Mouse (Mus musculus) stomach, postnatal 0 days (tissue): ENCODE results near the gene Tnfsf8. TPM values are rescaled to one million over a fixed set of nuclear protein-coding genes. Genes with fewer than 3 reads are reported as not detected.
A peak's percentile ranks its signal among the peaks of the same experiment; 100 is the strongest.

Source experiments
- ATAC-seq: fragments of 200-750 bp; cut with Nextera tagmentation; 2 replicates; pipeline ENCODE4 v1.8.0; 2017; ENCODE audit not compliant: low FRiP score, low TSS enrichment
- DNase-seq: peaks from one replicate; pipeline ENCODE4 v3.0.0-alpha.2; 2016; ENCODE audit warnings: low spot score
- H3K27ac ChIP-seq: fragments of 300-500 bp; sonication (generic); replicated peaks from 2 replicates; pipeline ENCODE4 v1.5.1; 2014; ENCODE audit warnings: mild to moderate bottlenecking, control low read depth
- H3K27me3 ChIP-seq: fragments of 300-500 bp; sonication (generic); 2 replicates; pipeline ENCODE4 v1.6.1; 2014; ENCODE audit warnings: low read length; ENCODE audit not compliant: control insufficient read depth, insufficient read depth
- H3K36me3 ChIP-seq: fragments of 300-500 bp; sonication (generic); 2 replicates; pipeline ENCODE4 v1.6.1; 2014; ENCODE audit warnings: low read length, mixed read lengths; ENCODE audit not compliant: control insufficient read depth, insufficient read depth
- H3K4me1 ChIP-seq: fragments of 300-500 bp; sonication (generic); replicated peaks from 2 replicates; pipeline ENCODE4 v1.6.1; 2014; ENCODE audit warnings: antibody characterized with exemption; ENCODE audit not compliant: control insufficient read depth, insufficient read depth
- H3K4me2 ChIP-seq: fragments of 300-500 bp; sonication (generic); replicated peaks from 2 replicates; pipeline ENCODE4 v1.6.1; 2014; ENCODE audit warnings: low read depth, mild to moderate bottlenecking, control low read depth, moderate library complexity
- H3K4me3 ChIP-seq: fragments of 300-500 bp; sonication (generic); 2 replicates; pipeline ENCODE4 v1.5.1; 2014; ENCODE audit warnings: low read depth, low read length, control low read depth
- H3K9ac ChIP-seq: fragments of 300-500 bp; sonication (generic); 2 replicates; pipeline ENCODE4 v1.6.1; 2014; ENCODE audit warnings: mild to moderate bottlenecking, low read length, control low read depth, mixed read lengths
- H3K9me3 ChIP-seq: fragments of 300-500 bp; sonication (generic); 2 replicates; pipeline ENCODE4 v1.6.1; 2016; ENCODE audit warnings: low read length; ENCODE audit not compliant: control insufficient read depth
- CTCF ChIP-seq: IDR thresholded peaks from 2 replicates; pipeline ENCODE4 v1.5.1; 2016; ENCODE audit warnings: antibody characterized with exemption, low read depth, mild to moderate bottlenecking, moderate library complexity
- EP300 ChIP-seq: optimal IDR thresholded peaks from 2 replicates; pipeline ENCODE3; 2016; ENCODE audit warnings: antibody characterized with exemption
- WGBS: fragments of 180-500 bp; shearing (Covaris S2); extraction: QIAGEN DNeasy Blood & Tissue Kit; methylation state at CpG from one replicate; pipeline ENCODE4 v1.1.7; 2014; 5-methylcytosine and 5-hydroxymethylcytosine counted together
- polyA plus RNA-seq: library from polyadenylated mRNA; unstranded; fragments of >200 nt; fragmentation: Nextera tagmentation; extraction: Ambion mirVana; gene quantifications from 2 replicates; pipeline ENCODE4 v1.2.1, GENCODE M21; 2015

Gene Tnfsf8
- polyA plus RNA-seq, 1 experiment from 2014 or later, result not detected

DNA sequence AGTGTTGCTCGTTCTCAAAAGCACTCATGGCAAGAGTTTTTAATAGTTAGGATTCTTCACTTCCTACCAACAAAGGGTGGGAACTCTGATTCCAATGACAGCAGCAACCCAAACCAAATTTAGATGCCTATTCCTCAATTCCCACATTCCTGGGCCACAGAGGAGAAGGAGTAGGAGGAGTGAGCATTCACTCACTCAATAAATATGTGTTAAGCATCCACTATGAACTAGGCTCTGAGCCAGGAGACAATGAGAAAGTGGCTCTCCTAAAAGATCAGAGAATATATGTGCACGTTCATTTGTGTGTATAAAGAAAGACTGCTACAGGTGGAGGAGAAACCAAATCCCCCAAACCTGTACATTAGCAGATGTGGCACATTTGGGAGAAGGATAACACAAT is 75.7 kb downstream of the Tnfsf8 start:
- Histone ChIP-seq H3K4me3 (no peak overlapping the region), H3K9ac (no peak overlapping the region), H3K27me3 (no peaks in the 10 kb centered on the region), H3K27ac (no peak overlapping the region), H3K36me3 (no peaks in the 10 kb centered on the region), H3K4me1 (no peaks in the 10 kb centered on the region), H3K9me3 (no peaks in the 10 kb centered on the region), H3K4me2 (no peak overlapping the region)
- ATAC-seq, result no peak
- DNase-seq, result no peak
- TF ChIP-seq EP300, result no peak
- TF ChIP-seq CTCF, result no peak
- WGBS, result 39% methylated on average over 2 of the region's 2 CpGs

DNA sequence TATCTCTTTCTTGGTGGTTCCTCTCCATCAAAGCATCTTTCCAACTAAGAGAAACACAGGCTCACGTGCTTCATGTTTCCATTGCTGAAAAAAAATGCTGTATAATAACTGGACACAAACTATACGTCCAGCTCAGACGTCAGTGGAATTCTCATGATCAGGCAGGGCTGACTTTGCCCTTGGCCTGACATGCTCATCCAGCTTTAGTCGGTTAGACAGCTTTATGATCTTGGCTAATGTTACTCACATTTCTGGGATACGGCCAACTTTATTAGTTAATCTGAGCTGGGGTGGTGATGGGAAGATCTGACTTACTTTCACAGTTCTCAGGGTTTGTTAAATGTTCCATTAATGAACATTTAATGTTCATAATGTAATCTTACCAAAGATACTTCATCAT is 77.3 kb downstream of the Tnfsf8 start:
- H3K9me3 ChIP-seq, result no peaks in the 10 kb centered on the region
- no peak overlapping the region for H3K9ac ChIP-seq
- no peaks in the 10 kb centered on the region for H3K36me3 ChIP-seq
- no peak overlapping the region for H3K4me2 ChIP-seq
- H3K4me3 ChIP-seq, result no peak overlapping the region
- ATAC-seq (no peak), DNase-seq (no peak)
- no peak overlapping the region for H3K27ac ChIP-seq
- no peaks in the 10 kb centered on the region for H3K27me3 ChIP-seq
- no peaks in the 10 kb centered on the region for H3K4me1 ChIP-seq
- 57% methylated on average over 5 of the region's 5 CpGs for WGBS
- TF ChIP-seq CTCF (no peak), EP300 (no peak)

GRCm38 (mm10) chr4:63782970-63783613 is 78.1 kb downstream of the Tnfsf8 start:
- WGBS, result 61% methylated on average over 7 of the region's 7 CpGs
- no peak overlapping the region for H3K9ac ChIP-seq
- peak; percentile 59 for TF ChIP-seq CTCF
- TF ChIP-seq EP300, result no peak
- H3K9me3 ChIP-seq, result no peaks in the 10 kb centered on the region
- H3K4me1 ChIP-seq, result no peaks in the 10 kb centered on the region
- ATAC-seq (no peak), DNase-seq (no peak)
- H3K27me3 ChIP-seq, result no peaks in the 10 kb centered on the region
- no peak overlapping the region for H3K4me2 ChIP-seq
- H3K36me3 ChIP-seq, result no peaks in the 10 kb centered on the region
- no peak overlapping the region for H3K4me3 ChIP-seq
- H3K27ac ChIP-seq, result no peak overlapping the region

Other genes with a start within 250 kb of the Tnfsf8 start
- gene Tex48, start 238.9 kb downstream of the Tnfsf8 start, polyA plus RNA-seq, result not detected in 2 replicates
- not detected in 2 replicates for gene Gm11214, start 198.0 kb downstream of the Tnfsf8 start, polyA plus RNA-seq
- 0.04 and 0.18 TPM in 2 replicates for gene Tnfsf15, start 116.2 kb downstream of the Tnfsf8 start, polyA plus RNA-seq
- 19.9 and 24.1 TPM in 2 replicates for gene Tnc, start 185.7 kb upstream of the Tnfsf8 start, polyA plus RNA-seq